Mouse (Mus musculus) kidney, adult 10 weeks (tissue): ENCODE results near the gene Slc1a3. TPM values are rescaled to one million over a fixed set of nuclear protein-coding genes. Genes with fewer than 3 reads are reported as not detected.

Experiments
- polyA plus RNA-seq: library from polyadenylated mRNA; stranded (reverse); fragments of 350-450 nt; fragmentation: Illumina TruSeq; extraction: RNeasy Lipid Tissue Mini Kit (QIAGEN cat#74804); gene quantifications from one replicate; pipeline ENCODE4 v1.2.3, GENCODE M21; 2014; ENCODE audit warnings: low read depth, low replicate concordance

Gene Slc1a3
- 4.0 TPM for polyA plus RNA-seq

GRCm38 (mm10) chr15:8710146-8711006 is at the start of gene Slc1a3:
TSS of gene Slc1a3 (minus strand) at chr15:8710764.

Other genes with a start within 250 kb of the Slc1a3 start
- gene Gm2310, start 190.8 kb downstream of the Slc1a3 start, polyA plus RNA-seq: not detected